Mouse (Mus musculus) embryo, embryonic 9.5 days (tissue): ENCODE results near the gene Olfr600.
"Not testable (repeated sequence)": the region's sequence is repeated elsewhere in the genome, so short reads cannot be mapped to it uniquely, and the experiment has no call there.

Source experiments
- DNase-seq: peaks from one replicate; pipeline ENCODE4 v3.0.0-alpha.2; 2017; ENCODE audit errors: extremely low spot score

Olfr600 gene

GRCm38 (mm10) chr7:103349569-103349968, at the start of gene Olfr600:
Gene Olfr600, minus strand, starts transcription at chr7:103349669.
- DNase-seq, result no peak

- no peak for DNase-seq
Observed at GRCm38 (mm10) chr7:103398981-103399380, 49.5 kb upstream of the Olfr600 start.

- DNase-seq, result no peak
Observed at GRCm38 (mm10) chr7:103397758-103398157, 48.3 kb upstream of the Olfr600 start.

- no peak for DNase-seq
Observed at GRCm38 (mm10) chr7:103386077-103386476, 36.6 kb upstream of the Olfr600 start, which contains the start of gene Olfr603. Gene Olfr603, minus strand, starts transcription at chr7:103386177.

GRCm38 (mm10) chr7:103362555-103362954, 13.1 kb upstream of the Olfr600 start, which contains the start of gene Olfr601:
Gene Olfr601, minus strand, starts transcription at chr7:103362655.
- no peak for DNase-seq

- no peak for DNase-seq
Observed at GRCm38 (mm10) chr7:103335617-103336016, 13.9 kb downstream of the Olfr600 start, which contains the start of gene Olfr599. Gene Olfr599, plus strand, starts transcription at chr7:103335917.

GRCm38 (mm10) chr7:103323268-103323667, 26.2 kb downstream of the Olfr600 start, which contains the start of gene Olfr598:
Gene Olfr598, plus strand, starts transcription at chr7:103323568.
- DNase-seq, result no peak

- not testable (repeated sequence) for DNase-seq
Observed at GRCm38 (mm10) chr7:103316015-103316414, 33.5 kb downstream of the Olfr600 start, which contains the start of gene Olfr597. Gene Olfr597, plus strand, starts transcription at chr7:103316315.

- not testable (repeated sequence) for DNase-seq
Observed at GRCm38 (mm10) chr7:103305348-103305747, 44.1 kb downstream of the Olfr600 start, which contains the start of gene Olfr596. Gene Olfr596, plus strand, starts transcription at chr7:103305648.
